Mouse (Mus musculus) thymus, adult 2 months (tissue): ENCODE results near the gene Sp4.

Experiments used
- CTCF ChIP-seq: fragments of 200-500 bp; IDR thresholded peaks from 2 replicates; pipeline ENCODE4 v1.5.1; 2012; ENCODE audit warnings: mild to moderate bottlenecking, control low read depth, low read length, moderate library complexity, borderline replicate concordance; ENCODE audit not compliant: control insufficient read depth, poor library complexity, insufficient read depth; ENCODE audit errors: extremely low read depth
- POLR2A ChIP-seq: fragments of 200-500 bp; IDR thresholded peaks from 2 replicates; pipeline ENCODE4 v1.6.1; 2012; ENCODE audit warnings: mild to moderate bottlenecking, low read length, control low read depth, moderate library complexity; ENCODE audit not compliant: control insufficient read depth, poor library complexity, insufficient read depth; ENCODE audit errors: extremely low read depth

- TF ChIP-seq POLR2A (no peak), CTCF (no peak)
Measured at GRCm38 (mm10) chr12:118221182-118221581, 80.1 kb downstream of the Sp4 start.
